Mouse (Mus musculus) v-Abl transformed pro-B cells (cell line): ENCODE results near the gene Scg3.
"Not testable (repeated sequence)": the region's sequence is repeated elsewhere in the genome, so short reads cannot be mapped to it uniquely, and the experiment has no call there.

Source experiments
- in situ Hi-C, 2 experiments: fragments of 400-800 bp; cut with MboI; formaldehyde crosslinking; loops; one replicate each; pipeline ENCODE4 v1.15.1; 2025; ENCODE audit not compliant: unreplicated experiment in 2 of 2

Gene Scg3

GRCm38 (mm10) chr9:75683426-75684191, at the start of gene Scg3:
TSS of gene Scg3 (minus strand) at chr9:75684056.
- in situ Hi-C loops: no loop called here

GRCm38 (mm10) chr9:75719952-75720687, 36.3 kb upstream of the Scg3 start:
- in situ Hi-C loops: loop anchor here (5.0 to 25.0 kb wide), 2 partner anchors 522 to 1642 kb away; partner anchors contain the start of gene Mlip (in 1 of the 2)

- in situ Hi-C loops: loop anchor here (5.0 to 25.0 kb wide), 2 partner anchors 523 to 1643 kb away; partner anchors contain the start of gene Mlip (in 1 of the 2)
These were observed 35.6 kb upstream of the Scg3 start for GRCm38 (mm10) chr9:75719481-75719880.

GRCm38 (mm10) chr9:75684772-75685171, 916 bp upstream of the Scg3 start:
- in situ Hi-C loops: no loop called here

- in situ Hi-C loops: no loop called here
These were observed 436 bp upstream of the Scg3 start for GRCm38 (mm10) chr9:75684292-75684691.

GRCm38 (mm10) chr9:75680606-75681005, 3.2 kb downstream of the Scg3 start:
- in situ Hi-C loops: no loop called here

GRCm38 (mm10) chr9:75679629-75680028, 4.2 kb downstream of the Scg3 start:
- in situ Hi-C loops: no loop called here

GRCm38 (mm10) chr9:75678341-75678740, 5.5 kb downstream of the Scg3 start:
- in situ Hi-C loops: no loop called here

GRCm38 (mm10) chr9:75676226-75676625, 7.6 kb downstream of the Scg3 start:
- in situ Hi-C loops: no loop called here

- in situ Hi-C loops: no loop called here
These were observed 11.1 kb downstream of the Scg3 start for GRCm38 (mm10) chr9:75672769-75673168.

GRCm38 (mm10) chr9:75666612-75667011, 17.2 kb downstream of the Scg3 start:
- in situ Hi-C loops: no loop called here

GRCm38 (mm10) chr9:75665364-75665763, 18.5 kb downstream of the Scg3 start:
- in situ Hi-C loops: no loop called here

GRCm38 (mm10) chr9:75660917-75661316, 22.9 kb downstream of the Scg3 start:
- in situ Hi-C loops: no loop called here

- in situ Hi-C loops: not testable (repeated sequence)
These were observed 27.4 kb downstream of the Scg3 start for GRCm38 (mm10) chr9:75656456-75656855.

- in situ Hi-C loops: no loop called here
These were observed 29.6 kb downstream of the Scg3 start for GRCm38 (mm10) chr9:75653981-75654911.

- in situ Hi-C loops: no loop called here
These were observed 38.5 kb downstream of the Scg3 start for GRCm38 (mm10) chr9:75645405-75645804.

GRCm38 (mm10) chr9:75634226-75634625, 49.6 kb downstream of the Scg3 start:
- in situ Hi-C loops: no loop called here

GRCm38 (mm10) chr9:75633603-75634002, 50.3 kb downstream of the Scg3 start:
- in situ Hi-C loops: no loop called here

- in situ Hi-C loops: no loop called here
These were observed 51.0 kb downstream of the Scg3 start for GRCm38 (mm10) chr9:75632902-75633301.

GRCm38 (mm10) chr9:75632111-75632510, 51.7 kb downstream of the Scg3 start:
- in situ Hi-C loops: no loop called here
